Comparison of ENCODE assay signal across 13 mouse cellular contexts in the genomic region with DNA sequence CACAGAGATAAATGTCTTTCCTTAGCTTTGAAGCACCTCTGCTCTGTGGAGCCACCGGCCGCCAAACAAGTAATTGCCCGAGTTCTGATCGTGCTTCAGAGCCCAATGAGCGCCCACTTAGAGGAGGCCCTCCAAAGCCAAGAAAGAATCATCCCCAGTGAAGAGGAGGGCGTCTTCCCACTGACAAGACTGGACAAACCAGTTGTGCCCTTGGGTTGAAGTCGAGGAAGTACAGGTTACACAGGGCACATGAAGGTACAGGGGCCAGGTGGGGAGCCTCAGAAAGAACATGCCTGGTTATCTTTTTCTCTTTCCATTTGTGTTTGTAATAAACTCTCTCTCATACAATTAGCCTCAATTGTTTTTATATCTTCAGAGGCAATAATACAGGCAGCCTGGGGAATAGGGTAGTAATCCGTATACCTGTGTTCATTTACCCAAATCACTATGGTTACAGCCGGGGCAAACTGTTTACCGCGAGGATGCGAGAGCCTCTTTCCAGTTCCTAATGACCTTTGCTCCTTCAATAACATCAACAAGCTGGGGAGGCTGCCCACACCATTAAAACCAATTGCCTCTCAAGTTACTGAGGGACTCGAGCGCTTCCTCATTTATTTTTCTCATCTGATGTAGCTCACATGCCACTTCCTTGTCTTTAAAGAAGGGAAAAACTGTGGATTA.
A peak's percentile ranks its signal among the peaks of the same experiment; 100 is the strongest.
DNase-seq lines count a peak whose midpoint lies in the region; ATAC-seq and TF ChIP-seq lines count a peak whose summit lies in the region.
"Had no signal": no experiment of that assay in that cellular context is flagged by ENCODE, and none has a peak within 500 bp of the region (broad histone marks: within the 10 kb centered on the region; RNA-seq: fewer than 3 reads in every experiment).

No protein-coding gene starts in this region.

- H3K9me3 ChIP-seq in liver, embryonic 11.5 days (ENCODE audit: control insufficient read depth, low read length), result no peaks in the 10 kb centered on the region
- H3K9me3 ChIP-seq in intestine, embryonic 16.5 days (ENCODE audit: control insufficient read depth, low read length), result no peaks in the 10 kb centered on the region
- H3K9me3 ChIP-seq in midbrain, postnatal 0 days (ENCODE audit: low read length), result no peaks in the 10 kb centered on the region
- H3K9me3 ChIP-seq: embryonic facial prominence, embryonic 13.5 days; heart, embryonic 10.5 days; limb, embryonic 15.5 days had no signal

- no peaks in the 10 kb centered on the region for H3K36me3 ChIP-seq in liver, adult 2 months (ENCODE audit: control insufficient read depth, insufficient read depth, low read length)
- no peaks in the 10 kb centered on the region for H3K36me3 ChIP-seq in liver, embryonic 11.5 days (ENCODE audit: control insufficient read depth, insufficient read depth, low read length)
- H3K36me3 ChIP-seq in intestine, embryonic 16.5 days (ENCODE audit: control insufficient read depth, insufficient read depth, low read length), result no peaks in the 10 kb centered on the region
- no peaks in the 10 kb centered on the region for H3K36me3 ChIP-seq in midbrain, postnatal 0 days (ENCODE audit: insufficient read depth, low read length)
- no peaks in the 10 kb centered on the region for H3K36me3 ChIP-seq in thymus, adult 2 months (ENCODE audit: control insufficient read depth, insufficient read depth, low read length)
- H3K36me3 ChIP-seq: embryonic facial prominence, embryonic 13.5 days; heart, embryonic 10.5 days; limb, embryonic 15.5 days had no signal

- ATAC-seq in liver, embryonic 11.5 days (replicated peaks; ENCODE audit: low FRiP score), result no peak
- peak; percentile 93 for ATAC-seq in intestine, embryonic 16.5 days
- no peak for ATAC-seq in midbrain, postnatal 0 days (ENCODE audit: low FRiP score)

- no peak overlapping the region for H3K4me2 ChIP-seq in liver, embryonic 11.5 days
- peak overlapping the region; percentile 2; the same call in 1 of the 2 replicates for H3K4me2 ChIP-seq in intestine, embryonic 16.5 days (ENCODE audit: low read depth, low read length)
- H3K4me2 ChIP-seq in midbrain, postnatal 0 days (ENCODE audit: low read depth, low read length, poor library complexity, severe bottlenecking), result no peak overlapping the region
- H3K4me2 ChIP-seq: embryonic facial prominence, embryonic 13.5 days; limb, embryonic 15.5 days had no signal

- H3K4me1 ChIP-seq in liver, adult 2 months (ENCODE audit: control insufficient read depth, insufficient read depth, low read length), result no peaks in the 10 kb centered on the region
- no peaks in the 10 kb centered on the region for H3K4me1 ChIP-seq in liver, embryonic 11.5 days (replicated peaks; ENCODE audit: control insufficient read depth, insufficient read depth, low read length)
- peaks cover 4% of the 10 kb centered on the region for H3K4me1 ChIP-seq in intestine, embryonic 16.5 days (ENCODE audit: control insufficient read depth, insufficient read depth, low read length)
- peaks cover 10% of the 10 kb centered on the region; the same call in 1 of the 2 replicates for H3K4me1 ChIP-seq in midbrain, postnatal 0 days (ENCODE audit: insufficient read depth, low read length)
- H3K4me1 ChIP-seq in thymus, adult 2 months (replicated peaks; ENCODE audit: control insufficient read depth, insufficient read depth, low read length), result no peaks in the 10 kb centered on the region

- WGBS in liver, adult 2 months, result 39% methylated on average over 14 of the region's 14 CpGs
- 52% methylated on average over 14 of the region's 14 CpGs for WGBS in liver, embryonic 11.5 days
- 36% methylated on average over 14 of the region's 14 CpGs for WGBS in intestine, embryonic 16.5 days
- WGBS in midbrain, postnatal 0 days, result 41% methylated on average over 14 of the region's 14 CpGs
- WGBS in thymus, adult 2 months, result 62% methylated on average over 14 of the region's 14 CpGs

- no peaks in the 10 kb centered on the region for H3K79me2 ChIP-seq in liver, adult 2 months (ENCODE audit: control insufficient read depth, insufficient read depth, low read length)

- no peak for TF ChIP-seq POLR2A in liver, adult 2 months (IDR thresholded peaks at IDR 0.05; ENCODE audit: extremely low read depth, insufficient read depth, low read length)
- TF ChIP-seq POLR2A in thymus, adult 2 months (IDR thresholded peaks at IDR 0.05; ENCODE audit: control insufficient read depth, extremely low read depth, insufficient read depth, low read length, poor library complexity), result no peak

- H3K27me3 ChIP-seq in liver, adult 2 months (ENCODE audit: control insufficient read depth, insufficient read depth, low read length), result no peaks in the 10 kb centered on the region
- H3K27me3 ChIP-seq in liver, embryonic 11.5 days (replicated peaks; ENCODE audit: control insufficient read depth, insufficient read depth, low read length), result no peaks in the 10 kb centered on the region
- H3K27me3 ChIP-seq in intestine, embryonic 16.5 days (replicated peaks; ENCODE audit: control insufficient read depth, insufficient read depth, low read length), result no peaks in the 10 kb centered on the region
- H3K27me3 ChIP-seq in midbrain, postnatal 0 days (ENCODE audit: insufficient read depth, low read length), result no peaks in the 10 kb centered on the region
- H3K27me3 ChIP-seq in thymus, adult 2 months (ENCODE audit: control insufficient read depth, insufficient read depth, low read length), result no peaks in the 10 kb centered on the region

- no peak overlapping the region for H3K27ac ChIP-seq in liver, adult 2 months (replicated peaks; ENCODE audit: insufficient read depth, low read depth, low read length)
- H3K27ac ChIP-seq in liver, embryonic 11.5 days (ENCODE audit: low read depth, low read length), result no peak overlapping the region
- peak overlapping the region; percentile 59; the same call in 1 of the 2 replicates for H3K27ac ChIP-seq in intestine, embryonic 16.5 days (ENCODE audit: low read length)
- no peak overlapping the region; the same call in 1 of the 2 replicates for H3K27ac ChIP-seq in midbrain, postnatal 0 days (ENCODE audit: low read depth, low read length)
- H3K27ac ChIP-seq in thymus, adult 2 months (ENCODE audit: control insufficient read depth, insufficient read depth, low read length), result no peak overlapping the region
- H3K27ac ChIP-seq: heart, embryonic 10.5 days; limb, embryonic 15.5 days had no signal

- no peak overlapping the region for H3K4me3 ChIP-seq in liver, adult 2 months (ENCODE audit: insufficient read depth, low read depth, low read length)
- no peak overlapping the region for H3K4me3 ChIP-seq in liver, embryonic 11.5 days (ENCODE audit: low read depth, low read length)
- no peak overlapping the region for H3K4me3 ChIP-seq in intestine, embryonic 16.5 days (ENCODE audit: low read length)
- no peak overlapping the region for H3K4me3 ChIP-seq in midbrain, postnatal 0 days (ENCODE audit: low read depth, low read length)
- H3K4me3 ChIP-seq in thymus, adult 2 months (ENCODE audit: control insufficient read depth, insufficient read depth, low read length), result no peak overlapping the region
- H3K4me3 ChIP-seq: embryonic facial prominence, embryonic 13.5 days; heart, embryonic 10.5 days; limb, embryonic 15.5 days had no signal

- no peak overlapping the region for H3K9ac ChIP-seq in liver, adult 2 months (ENCODE audit: low read depth, low read length)
- no peak overlapping the region for H3K9ac ChIP-seq in liver, embryonic 11.5 days (ENCODE audit: low read depth, low read length)
- no peak overlapping the region for H3K9ac ChIP-seq in intestine, embryonic 16.5 days (ENCODE audit: low read depth, low read length)
- H3K9ac ChIP-seq in midbrain, postnatal 0 days (replicated peaks; ENCODE audit: low read length, poor library complexity, severe bottlenecking), result no peak overlapping the region
- H3K9ac ChIP-seq: embryonic facial prominence, embryonic 13.5 days; limb, embryonic 15.5 days had no signal

- no peak for TF ChIP-seq CTCF in liver, adult 2 months (IDR thresholded peaks at IDR 0.05; ENCODE audit: low read depth, low read length)
- no peak for TF ChIP-seq CTCF in midbrain, postnatal 0 days (IDR thresholded peaks at IDR 0.05)
- no peak for TF ChIP-seq CTCF in thymus, adult 2 months (IDR thresholded peaks at IDR 0.05; ENCODE audit: borderline replicate concordance, control insufficient read depth, extremely low read depth, insufficient read depth, low read length, poor library complexity)

- DNase-seq in embryo, embryonic 10 days (ENCODE audit: low spot score), result peak; percentile 50
- no peak for DNase-seq in embryo, embryonic 11 days
- DNase-seq in liver, adult 2 months (ENCODE audit: extremely low read depth, low read depth, low spot score), result peak; percentile 1
- no peak for DNase-seq in liver, embryonic 11.5 days (ENCODE audit: low spot score)
- DNase-seq in midbrain, postnatal 0 days (ENCODE audit: low spot score), result peak; percentile 42
- no peak for DNase-seq in cerebellum, postnatal 36 days
- no peak for DNase-seq in thymus, adult 2 months
- DNase-seq: adrenal gland, postnatal 14 days; lung, postnatal 10 days had no signal

Comparison
In these comparisons a context has a peak if more than half of its experiments do, and no peak if none do; other contexts are left out.
1. DNase-seq: peak in embryo, embryonic 10 days (single experiment), liver, adult 2 months (single experiment) and midbrain, postnatal 0 days (single experiment); none in embryo, embryonic 11 days (single experiment), liver, embryonic 11.5 days (single experiment), cerebellum, postnatal 36 days (0 of 2) and thymus, adult 2 months (single experiment).